Mouse (Mus musculus) hindbrain, embryonic 10.5 days (tissue): Measurements from ENCODE around the gene Dnmt3l. TPM values are rescaled to one million over a fixed set of nuclear protein-coding genes. Genes with fewer than 3 reads are reported as not detected.

ENCODE experiments used
- DNase-seq: peaks from one replicate; pipeline ENCODE4 v3.0.0-alpha.2; 2017; ENCODE audit warnings: low spot score
- H3K27ac ChIP-seq: fragments of 300-500 bp; sonication (generic); 2 replicates; pipeline ENCODE4 v1.5.1; 2016; ENCODE audit warnings: mild to moderate bottlenecking, moderate library complexity
- H3K27me3 ChIP-seq: fragments of 300-500 bp; sonication (generic); 2 replicates; pipeline ENCODE4 v1.6.1; 2016; ENCODE audit warnings: mild to moderate bottlenecking; ENCODE audit not compliant: poor library complexity, insufficient read depth, severe bottlenecking
- H3K36me3 ChIP-seq: fragments of 300-500 bp; sonication (generic); 2 replicates; pipeline ENCODE4 v1.6.1; 2016; ENCODE audit warnings: mild to moderate bottlenecking, moderate library complexity
- H3K4me1 ChIP-seq: fragments of 300-500 bp; sonication (generic); replicated peaks from 2 replicates; pipeline ENCODE4 v1.6.1; 2016; ENCODE audit warnings: mild to moderate bottlenecking
- H3K4me3 ChIP-seq: fragments of 300-500 bp; sonication (generic); 2 replicates; pipeline ENCODE4 v1.5.1; 2016; ENCODE audit warnings: mild to moderate bottlenecking, moderate library complexity
- H3K9me3 ChIP-seq: fragments of 300-500 bp; sonication (generic); 2 replicates; pipeline ENCODE4 v1.6.1; 2016; ENCODE audit warnings: mild to moderate bottlenecking, moderate library complexity
- WGBS: fragments of 180-500 bp; shearing (Covaris S2); methylation state at CpG from one replicate; pipeline ENCODE4 v1.1.7; 2016; 5-methylcytosine and 5-hydroxymethylcytosine counted together
- polyA plus RNA-seq: library from polyadenylated mRNA; unstranded; fragments of >200 nt; fragmentation: Nextera tagmentation; extraction: Ambion mirVana; gene quantifications from 2 replicates; pipeline ENCODE4 v1.2.1, GENCODE M21; 2016

Dnmt3l gene
- not detected in 2 replicates for polyA plus RNA-seq

DNA sequence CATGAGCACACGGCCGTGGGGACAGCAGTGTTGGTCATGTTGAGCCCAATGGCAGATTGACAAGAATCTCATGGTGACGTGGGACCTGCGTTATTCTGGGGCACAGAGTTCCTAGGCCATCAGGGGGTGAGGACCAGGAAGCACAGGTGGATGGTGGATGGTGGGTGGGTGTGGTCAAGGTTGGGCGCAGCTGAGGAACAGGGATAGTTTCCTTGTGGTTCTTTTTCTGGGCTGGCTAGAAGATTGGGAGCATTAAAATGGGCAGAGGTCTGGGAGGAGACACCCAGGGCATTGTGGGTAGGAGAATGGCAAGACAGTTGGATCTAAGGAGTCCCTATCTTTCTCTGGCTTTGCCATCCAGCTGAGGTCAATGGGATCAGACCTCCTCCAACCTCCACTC, at the start of gene Dnmt3l:
Dnmt3l (plus strand) TSS at position 301 of the 400 bp plus-strand sequence.
- Histone ChIP-seq H3K27me3 (peaks cover 23% of the 10 kb centered on the region), H3K36me3 (no peaks in the 10 kb centered on the region), H3K4me1 (peaks cover 18% of the 10 kb centered on the region), H3K4me3 (no peak within 1 kb of the TSS), H3K27ac (no peak within 1 kb of the TSS), H3K9me3 (no peaks in the 10 kb centered on the region)
- no peak for DNase-seq
- 95% methylated on average over 5 of the region's 5 CpGs for WGBS

DNA sequence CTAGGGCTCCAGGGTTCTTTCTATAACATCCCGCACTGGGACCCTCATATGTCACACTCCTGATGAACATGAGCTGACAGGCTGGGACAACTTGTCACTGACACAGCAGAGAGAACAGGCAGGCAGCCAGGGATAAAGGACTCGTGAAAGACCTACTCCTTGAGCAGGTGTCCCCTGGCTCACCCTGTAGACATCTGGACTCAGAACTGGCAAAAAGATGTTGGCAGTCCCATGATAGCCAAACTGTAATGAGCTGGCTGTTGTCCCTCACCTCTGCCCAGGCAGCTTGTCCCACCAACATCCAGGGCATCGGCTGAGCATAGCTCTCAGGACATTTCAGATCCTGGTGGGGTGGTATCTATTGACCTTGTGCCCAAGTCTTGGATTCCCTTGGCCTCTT, 46.1 kb upstream of the Dnmt3l start:
- DNase-seq: no peak
- H3K27ac ChIP-seq: no peak overlapping the region
- no peaks in the 10 kb centered on the region for H3K27me3 ChIP-seq
- H3K9me3 ChIP-seq: no peaks in the 10 kb centered on the region
- no peaks in the 10 kb centered on the region for H3K4me1 ChIP-seq
- H3K36me3 ChIP-seq: peaks cover 99% of the 10 kb centered on the region
- H3K4me3 ChIP-seq: no peak overlapping the region
- 91% methylated on average over 3 of the region's 3 CpGs for WGBS

DNA sequence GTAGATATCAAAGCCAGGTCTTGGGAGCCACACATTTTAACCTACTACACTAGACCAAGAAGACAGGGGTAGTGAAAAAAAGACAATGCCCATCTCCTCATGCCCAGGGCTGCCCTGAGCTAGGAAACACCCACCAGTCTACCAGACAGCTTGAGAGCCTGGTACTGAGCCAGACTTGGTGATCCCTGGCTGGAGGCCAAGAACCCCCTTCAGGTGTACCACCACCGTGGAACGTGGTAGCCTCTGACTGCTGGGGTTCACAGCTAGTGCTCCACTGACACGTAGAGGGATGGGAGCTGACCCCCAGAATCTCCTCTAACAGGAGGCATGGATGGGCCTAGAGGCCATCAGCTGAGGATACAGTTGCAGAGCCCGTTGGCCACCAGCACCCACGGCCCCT, 41.5 kb upstream of the Dnmt3l start:
- DNase-seq: no peak
- H3K9me3 ChIP-seq: no peaks in the 10 kb centered on the region
- WGBS: 89% methylated on average over 5 of the region's 5 CpGs
- no peak overlapping the region for H3K27ac ChIP-seq
- peaks cover 94% of the 10 kb centered on the region for H3K36me3 ChIP-seq
- peaks cover 8% of the 10 kb centered on the region for H3K4me1 ChIP-seq
- H3K27me3 ChIP-seq: no peaks in the 10 kb centered on the region
- H3K4me3 ChIP-seq: no peak overlapping the region

DNA sequence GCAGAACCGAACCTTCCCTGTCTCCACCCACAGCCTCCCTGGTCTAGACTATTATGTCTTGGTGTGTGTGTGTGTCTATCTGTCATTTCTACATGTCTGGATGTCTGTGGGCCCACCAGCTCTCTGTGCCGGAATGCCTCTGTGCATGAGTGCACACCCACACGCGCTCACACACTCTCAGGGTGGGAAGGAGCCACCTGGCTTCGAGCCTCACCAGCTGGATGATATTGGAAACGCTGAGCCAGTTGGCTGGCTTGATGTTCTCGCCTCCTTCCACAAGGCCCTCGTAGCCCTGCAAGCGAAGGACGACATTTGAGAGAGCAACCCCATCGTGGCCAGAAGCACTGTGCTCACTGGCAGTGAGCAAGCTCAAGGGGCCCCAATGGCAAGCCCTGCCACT, 40.0 kb upstream of the Dnmt3l start:
- no peaks in the 10 kb centered on the region for H3K27me3 ChIP-seq
- peaks cover 24% of the 10 kb centered on the region for H3K4me1 ChIP-seq
- 95% methylated on average over 11 of the region's 11 CpGs for WGBS
- DNase-seq: no peak
- H3K9me3 ChIP-seq: no peaks in the 10 kb centered on the region
- H3K27ac ChIP-seq: no peak overlapping the region
- H3K4me3 ChIP-seq: no peak overlapping the region
- H3K36me3 ChIP-seq: peaks cover 89% of the 10 kb centered on the region

DNA sequence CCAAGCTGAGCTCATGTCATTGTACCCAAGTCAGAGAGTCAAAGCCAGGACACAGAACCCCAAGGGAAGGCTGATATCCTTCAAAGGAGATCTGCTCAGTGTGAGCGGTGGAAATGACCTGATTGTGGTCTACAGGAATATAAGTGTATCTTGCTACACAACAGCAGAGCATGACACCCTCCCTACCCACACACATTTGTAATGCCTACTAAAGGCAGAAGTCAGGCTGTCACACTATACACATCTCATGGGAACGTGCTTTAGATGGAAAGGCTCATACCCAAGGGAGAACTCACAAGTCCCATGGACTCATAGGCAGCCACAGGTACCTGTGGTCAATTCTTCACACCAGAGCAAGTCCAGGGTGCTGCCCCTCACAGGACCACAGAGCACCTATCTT, 39.4 kb upstream of the Dnmt3l start:
- no peak for DNase-seq
- no peak overlapping the region for H3K27ac ChIP-seq
- peaks cover 84% of the 10 kb centered on the region for H3K36me3 ChIP-seq
- H3K27me3 ChIP-seq: no peaks in the 10 kb centered on the region
- WGBS: 93% methylated on average over 2 of the region's 2 CpGs
- H3K9me3 ChIP-seq: no peaks in the 10 kb centered on the region
- H3K4me1 ChIP-seq: peaks cover 29% of the 10 kb centered on the region
- H3K4me3 ChIP-seq: no peak overlapping the region

DNA sequence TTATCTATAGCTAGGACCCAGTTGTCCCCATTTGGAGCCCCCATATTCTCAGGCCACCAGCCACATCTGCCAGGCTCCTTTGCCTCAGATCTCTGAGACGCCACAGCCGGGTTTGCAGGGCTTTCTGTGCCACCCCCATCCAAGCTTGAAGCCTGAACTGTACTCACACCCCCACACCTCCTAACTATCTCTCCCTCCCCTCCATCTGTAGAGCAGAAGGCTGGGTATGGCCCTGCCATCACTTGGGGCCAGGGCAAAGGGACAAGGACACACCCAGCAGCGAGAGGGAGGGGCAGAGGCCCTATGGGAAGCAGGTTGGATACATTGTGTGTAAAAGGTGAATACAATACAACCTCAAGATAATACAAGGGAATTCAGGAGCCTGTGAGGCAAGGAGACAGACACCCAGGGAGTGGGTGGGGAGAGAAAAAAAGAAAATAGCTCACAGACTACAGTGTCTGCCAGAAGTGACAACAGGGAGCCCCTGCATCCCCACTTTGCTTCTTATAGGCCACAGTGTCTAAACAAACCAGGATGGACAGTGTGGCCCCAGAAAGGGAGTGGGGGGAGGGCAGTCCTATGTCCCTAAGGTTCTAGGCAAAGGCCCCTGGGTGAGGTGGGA, 37.2 kb upstream of the Dnmt3l start:
- H3K27ac ChIP-seq: no peak overlapping the region; the same call in 1 of the 2 replicates
- WGBS: 91% methylated on average over 3 of the region's 3 CpGs
- H3K36me3 ChIP-seq: peaks cover 61% of the 10 kb centered on the region
- no peaks in the 10 kb centered on the region for H3K9me3 ChIP-seq
- DNase-seq: no peak
- no peaks in the 10 kb centered on the region for H3K27me3 ChIP-seq
- peaks cover 52% of the 10 kb centered on the region for H3K4me1 ChIP-seq
- 0 out of 2 replicates have a peak overlapping the region, but pooled peaks have one; percentile 16 for H3K4me3 ChIP-seq

DNA sequence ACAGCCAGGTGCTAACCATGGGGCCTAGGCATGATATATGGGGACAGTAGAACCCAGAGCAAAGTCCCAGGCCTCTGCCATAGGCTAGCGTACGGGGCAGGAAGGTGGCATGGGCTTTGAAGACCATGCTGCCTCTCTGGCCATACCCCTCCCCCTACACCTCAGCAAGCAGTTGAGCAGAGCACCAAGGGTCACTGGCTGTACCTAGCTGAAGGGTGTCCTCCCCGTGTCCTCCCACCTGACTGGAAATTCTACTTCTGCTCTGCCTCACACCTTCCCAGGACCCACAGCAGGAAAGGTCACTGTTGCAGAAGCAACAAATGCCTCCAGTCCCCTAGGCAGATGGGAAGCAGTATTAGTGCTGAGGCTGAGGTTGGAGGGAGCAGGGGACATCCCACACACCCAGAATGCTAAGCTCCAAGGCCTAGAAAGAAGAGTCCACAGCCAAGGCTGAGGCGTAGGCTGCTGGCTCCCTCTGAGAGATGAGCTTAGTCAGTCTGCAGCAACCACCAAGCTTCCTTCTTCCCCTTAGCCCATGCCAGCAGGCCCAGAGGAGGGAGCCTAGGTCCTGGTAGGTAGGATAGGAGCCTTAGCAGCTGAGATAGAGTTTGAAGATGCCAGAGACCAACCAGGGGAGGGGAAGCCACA, 35.8 kb upstream of the Dnmt3l start:
- DNase-seq: no peak
- peak overlapping the region; percentile 98 for H3K27ac ChIP-seq
- no peaks in the 10 kb centered on the region for H3K9me3 ChIP-seq
- no peak overlapping the region; the same call in 1 of the 2 replicates for H3K4me3 ChIP-seq
- peaks cover 48% of the 10 kb centered on the region for H3K36me3 ChIP-seq
- H3K27me3 ChIP-seq: 0 out of 2 replicates have a peak, but pooled peaks cover 2% of the 10 kb centered on the region
- 92% methylated on average over 4 of the region's 4 CpGs for WGBS
- peaks cover 61% of the 10 kb centered on the region for H3K4me1 ChIP-seq

DNA sequence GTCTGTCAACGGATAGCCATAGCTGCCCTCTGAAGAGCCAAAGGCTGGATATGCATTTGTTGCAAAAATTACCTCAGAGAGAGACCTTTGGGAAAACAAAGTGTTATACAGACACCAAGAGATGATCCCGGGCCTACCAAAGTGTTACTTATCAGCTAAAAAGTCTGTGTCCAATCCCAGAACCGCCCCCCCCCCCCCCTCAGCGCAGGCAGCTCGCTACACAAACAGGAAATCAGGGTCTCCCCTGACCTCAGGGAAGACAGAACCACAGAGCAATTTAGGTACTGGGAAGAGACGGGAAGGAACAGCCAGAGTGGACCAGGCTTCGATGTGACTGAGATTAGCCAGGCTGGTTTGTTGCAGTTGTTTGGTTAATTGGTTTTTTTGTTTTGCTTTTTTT, 34.5 kb upstream of the Dnmt3l start:
- peak overlapping the region; percentile 98 for H3K27ac ChIP-seq
- no peaks in the 10 kb centered on the region for H3K9me3 ChIP-seq
- H3K36me3 ChIP-seq: peaks cover 35% of the 10 kb centered on the region
- H3K4me1 ChIP-seq: peaks cover 61% of the 10 kb centered on the region
- WGBS: 59% methylated on average over 7 of the region's 7 CpGs
- DNase-seq: no peak
- 0 out of 2 replicates have a peak, but pooled peaks cover 3% of the 10 kb centered on the region for H3K27me3 ChIP-seq
- H3K4me3 ChIP-seq: peak overlapping the region; percentile 31

DNA sequence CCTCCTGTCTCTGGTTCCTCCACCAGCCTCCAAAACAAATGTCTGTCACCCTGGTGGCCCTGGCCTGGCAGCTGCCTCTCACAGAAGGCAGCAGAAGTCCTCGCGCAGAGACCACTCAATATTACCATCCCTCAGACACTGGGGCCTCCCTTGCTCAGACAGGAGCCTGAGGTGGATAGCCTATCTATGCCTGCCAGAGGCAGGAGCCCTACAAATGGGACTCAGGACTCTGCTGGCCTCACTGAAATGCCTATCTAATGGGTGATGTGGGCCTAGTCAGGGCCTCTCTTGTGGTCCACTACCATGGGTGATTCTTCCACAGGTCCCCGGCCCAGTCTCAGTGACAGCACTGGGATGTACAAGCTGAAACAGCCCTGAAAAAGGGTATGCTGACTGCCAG, 33.6 kb upstream of the Dnmt3l start:
- Histone ChIP-seq H3K4me3 (peak overlapping the region; percentile 87), H3K36me3 (peaks cover 27% of the 10 kb centered on the region), H3K9me3 (no peaks in the 10 kb centered on the region), H3K27me3 (0 out of 2 replicates have a peak, but pooled peaks cover 3% of the 10 kb centered on the region), H3K4me1 (peaks cover 61% of the 10 kb centered on the region), H3K27ac (peak overlapping the region; percentile 98)
- WGBS: 75% methylated on average over 3 of the region's 3 CpGs
- no peak for DNase-seq

DNA sequence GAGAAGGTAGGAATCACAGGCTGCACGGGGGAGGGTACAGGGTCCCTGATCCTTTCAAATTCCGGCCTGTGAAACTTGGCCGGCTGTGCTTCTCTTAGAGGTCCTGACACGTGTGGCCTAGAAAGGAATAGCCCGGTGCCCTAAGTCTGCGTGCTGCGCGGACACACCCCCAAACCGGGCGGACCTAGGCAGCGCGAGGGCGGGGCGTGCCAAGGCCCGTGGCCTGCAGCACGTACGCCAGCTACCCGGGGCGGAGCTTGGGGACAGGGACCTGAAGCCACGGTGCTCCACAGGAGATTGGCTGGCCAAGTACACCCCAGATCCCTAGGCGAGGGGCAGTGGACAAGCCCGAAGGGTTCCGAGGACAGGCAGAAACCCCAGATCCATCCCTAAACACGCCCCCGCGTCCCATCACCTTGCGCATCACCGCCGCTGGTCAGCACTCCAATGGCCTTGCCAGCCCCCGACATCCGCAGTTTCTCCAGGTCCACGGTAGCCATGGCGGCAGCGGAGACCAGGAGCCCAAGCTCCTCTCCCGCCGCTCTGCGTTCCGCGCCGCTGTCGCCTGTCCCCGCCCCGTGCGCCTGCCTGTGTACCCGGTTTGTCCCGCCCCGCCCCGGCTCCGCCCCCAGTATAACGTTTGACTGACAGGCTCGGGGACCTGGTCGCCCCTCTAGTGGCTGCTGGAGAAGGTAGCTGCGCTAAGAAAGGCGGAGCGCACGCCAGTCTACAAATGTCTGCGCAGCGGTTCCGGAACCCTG, 32.4 kb upstream of the Dnmt3l start:
- Histone ChIP-seq H3K36me3 (peaks cover 19% of the 10 kb centered on the region), H3K4me3 (peak overlapping the region; percentile 87), H3K9me3 (0 out of 2 replicates have a peak, but pooled peaks cover under 1% of the 10 kb centered on the region), H3K27ac (peak overlapping the region; percentile 98), H3K4me1 (peaks cover 60% of the 10 kb centered on the region), H3K27me3 (0 out of 2 replicates have a peak, but pooled peaks cover 3% of the 10 kb centered on the region)
- WGBS: under 1% methylated on average over 59 of the region's 59 CpGs
- peak; percentile 97 for DNase-seq

DNA sequence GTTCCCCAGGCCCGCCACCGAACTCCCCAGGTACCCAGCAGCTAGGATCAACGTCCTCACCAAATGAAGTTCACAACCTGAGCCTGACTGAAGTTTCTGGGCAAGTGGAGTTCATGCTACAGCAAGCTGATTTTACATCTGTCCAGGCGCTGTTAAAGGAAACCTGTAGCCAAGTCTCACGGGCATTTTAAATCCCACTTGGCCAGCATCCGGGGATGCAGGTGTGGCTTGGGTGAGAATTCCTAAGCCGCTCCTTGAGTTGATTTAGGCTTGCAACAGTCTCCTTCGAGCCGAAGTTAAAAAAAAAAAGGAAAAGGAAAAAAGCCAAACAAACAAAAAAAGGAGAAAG, 31.8 kb upstream of the Dnmt3l start, which contains the start of gene Pfkl:
Pfkl (minus strand) TSS at position 139 of the 349 bp plus-strand sequence.
- WGBS: under 1% methylated on average over 9 of the region's 9 CpGs
- peak within 1 kb of the TSS; percentile 98 for H3K27ac ChIP-seq
- DNase-seq: no peak
- H3K4me1 ChIP-seq: peaks cover 54% of the 10 kb centered on the region
- H3K27me3 ChIP-seq: 0 out of 2 replicates have a peak, but pooled peaks cover 3% of the 10 kb centered on the region
- peaks cover 14% of the 10 kb centered on the region for H3K36me3 ChIP-seq
- H3K9me3 ChIP-seq: peaks cover 5% of the 10 kb centered on the region; the same call in 1 of the 2 replicates
- H3K4me3 ChIP-seq: peak within 1 kb of the TSS; percentile 87

DNA sequence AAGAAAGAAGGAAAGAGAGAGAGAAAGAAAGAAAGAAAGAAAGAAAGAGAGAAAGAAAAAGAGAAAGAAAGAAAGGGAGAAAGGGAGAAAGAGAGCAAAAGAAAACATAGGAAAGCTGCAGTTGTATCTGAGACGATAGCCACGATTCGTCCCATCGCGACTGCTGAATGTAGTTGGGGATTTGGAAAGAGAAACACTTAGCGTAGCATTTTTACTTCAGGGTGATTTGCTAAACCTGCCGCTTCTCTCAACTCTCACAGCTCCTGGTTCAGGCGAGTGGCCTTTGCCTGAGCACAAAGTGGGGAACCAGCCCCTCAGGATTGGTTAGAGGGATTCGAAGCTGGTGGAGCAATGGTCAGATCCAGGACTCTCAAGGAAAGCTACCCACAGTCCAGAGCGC, 31.4 kb upstream of the Dnmt3l start:
- H3K9me3 ChIP-seq: peaks cover 5% of the 10 kb centered on the region; the same call in 1 of the 2 replicates
- H3K4me1 ChIP-seq: peaks cover 52% of the 10 kb centered on the region
- H3K27ac ChIP-seq: no peak overlapping the region
- 0 out of 2 replicates have a peak, but pooled peaks cover 3% of the 10 kb centered on the region for H3K27me3 ChIP-seq
- 24% methylated on average over 10 of the region's 10 CpGs for WGBS
- peaks cover 9% of the 10 kb centered on the region for H3K36me3 ChIP-seq
- H3K4me3 ChIP-seq: peak overlapping the region; percentile 87
- peak; percentile 31 for DNase-seq
